Mouse (Mus musculus) stomach, postnatal 0 days (tissue): Measurements from ENCODE around the gene Atp2a2.

Source experiments
- CTCF ChIP-seq: IDR thresholded peaks from 2 replicates; pipeline ENCODE4 v1.5.1; 2016; ENCODE audit warnings: antibody characterized with exemption, low read depth, mild to moderate bottlenecking, moderate library complexity
- EP300 ChIP-seq: optimal IDR thresholded peaks from 2 replicates; pipeline ENCODE3; 2016; ENCODE audit warnings: antibody characterized with exemption

DNA sequence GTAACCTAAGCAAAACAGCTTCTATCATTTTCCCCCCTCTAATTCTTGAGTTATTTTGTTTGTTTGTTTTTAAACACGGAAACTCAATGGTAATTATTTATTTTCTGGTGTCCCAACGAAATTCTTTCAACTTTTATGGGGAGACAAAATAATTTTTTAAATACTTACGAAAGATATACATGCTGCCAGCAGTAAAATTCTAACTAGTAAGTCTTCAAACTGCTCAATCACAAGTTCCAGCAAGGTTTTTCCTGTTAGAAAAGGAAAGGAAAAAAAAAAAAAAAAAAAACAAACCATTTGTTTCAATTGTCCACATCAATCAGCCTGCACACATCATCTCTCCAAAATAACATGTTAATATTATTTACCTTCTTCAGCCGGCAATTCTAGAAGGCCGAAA, 1.5 kb downstream of the Atp2a2 start:
- TF ChIP-seq CTCF (no peak), EP300 (no peak)
